27 mouse cellular contexts compared by ENCODE assay signal in genomic region chr7:16971160-16971559, GRCm38 (mm10). TPM values are rescaled to one million over a fixed set of nuclear protein-coding genes. Genes with fewer than 3 reads are reported as not detected.
DNase-seq lines count a peak whose midpoint lies in the region; ATAC-seq and TF ChIP-seq lines count a peak whose summit lies in the region.
"Had no signal": no experiment of that assay in that cellular context is flagged by ENCODE, and none has a peak within 500 bp of the region (broad histone marks: within the 10 kb centered on the region; RNA-seq: fewer than 3 reads in every experiment).

No protein-coding gene starts in this region.

- no peak for ATAC-seq in heart, embryonic 15.5 days (replicated peaks; ENCODE audit: insufficient number of reproducible peaks, insufficient read depth, low FRiP score, low read depth)
- ATAC-seq in hematopoietic stem cell, adult 5-6 weeks (replicated peaks in 1 of 2; ENCODE audit: insufficient read depth in 1 of 2, low FRiP score in 2 of 2, low TSS enrichment in 1 of 2, low read depth in 1 of 2, poor library complexity in 2 of 2, severe bottlenecking in 2 of 2): peak; percentile 66 to 70; a peak in 3 of 4 replicates
- ATAC-seq: forebrain, embryonic 13.5 days; forebrain, embryonic 16.5 days; intestine, postnatal 0 days; Patski had no signal

- no peak overlapping the region for H3K9ac ChIP-seq in heart, embryonic 15.5 days
- H3K9ac ChIP-seq in MEL (ENCODE audit: control insufficient read depth, low read depth, low read length, poor library complexity, severe bottlenecking): no peak overlapping the region
- H3K9ac ChIP-seq: forebrain, embryonic 13.5 days; hindbrain, embryonic 12.5 days; hindbrain, embryonic 15.5 days had no signal

- H3K27ac ChIP-seq in heart, embryonic 15.5 days: peak overlapping the region; percentile 56
- H3K27ac ChIP-seq in heart, embryonic 10.5 days: no peak overlapping the region
- no peak overlapping the region for H3K27ac ChIP-seq in MEL (ENCODE audit: control insufficient read depth, low read depth, low read length)
- H3K27ac ChIP-seq: forebrain, embryonic 10.5 days; forebrain, embryonic 13.5 days; hindbrain, embryonic 12.5 days; hindbrain, embryonic 15.5 days had no signal

- H3K36me3 ChIP-seq in heart, embryonic 15.5 days: no peaks in the 10 kb centered on the region
- H3K36me3 ChIP-seq in heart, embryonic 10.5 days: no peaks in the 10 kb centered on the region
- H3K36me3 ChIP-seq in MEL (ENCODE audit: control insufficient read depth in 1 of 2, insufficient read depth in 2 of 2, low read length in 2 of 2): no peaks in the 10 kb centered on the region
- H3K36me3 ChIP-seq: forebrain, embryonic 10.5 days; hindbrain, embryonic 12.5 days; hindbrain, embryonic 15.5 days had no signal

- TF ChIP-seq POLR2A in MEL (IDR thresholded peaks at IDR 0.05; ENCODE audit: control insufficient read depth in 1 of 2, insufficient read depth in 1 of 2, low read depth in 1 of 2, low read length in 2 of 2, poor library complexity in 1 of 2): no peak

- peaks cover 17% of the 10 kb centered on the region for H3K4me1 ChIP-seq in heart, embryonic 15.5 days (replicated peaks)
- H3K4me1 ChIP-seq in heart, embryonic 10.5 days: peaks cover 6% of the 10 kb centered on the region; the same call in 1 of the 2 replicates
- H3K4me1 ChIP-seq in MEL (ENCODE audit: control insufficient read depth in 1 of 2, insufficient read depth in 2 of 2, low read length in 2 of 2): no peaks in the 10 kb centered on the region
- H3K4me1 ChIP-seq: forebrain, embryonic 13.5 days; hindbrain, embryonic 12.5 days; hindbrain, embryonic 15.5 days had no signal

- no peak for TF ChIP-seq EP300 in MEL (IDR thresholded peaks at IDR 0.05; ENCODE audit: low read depth in 1 of 2, low read length in 2 of 2)

- H3K27me3 ChIP-seq in heart, embryonic 15.5 days: no peaks in the 10 kb centered on the region
- H3K27me3 ChIP-seq in heart, embryonic 10.5 days (ENCODE audit: insufficient read depth, poor library complexity, severe bottlenecking): no peaks in the 10 kb centered on the region
- no peaks in the 10 kb centered on the region for H3K27me3 ChIP-seq in MEL (ENCODE audit: control insufficient read depth in 1 of 2, insufficient read depth in 2 of 2, low read length in 2 of 2)
- H3K27me3 ChIP-seq: forebrain, embryonic 13.5 days; hindbrain, embryonic 12.5 days; hindbrain, embryonic 15.5 days had no signal

- no peak for TF ChIP-seq RAD21 in MEL (IDR thresholded peaks at IDR 0.05; ENCODE audit: low read depth, low read length)

- H3K4me2 ChIP-seq in heart, embryonic 15.5 days: no peak overlapping the region
- H3K4me2 ChIP-seq: forebrain, embryonic 13.5 days; hindbrain, embryonic 12.5 days; hindbrain, embryonic 15.5 days had no signal

- H3K9me3 ChIP-seq in heart, embryonic 15.5 days (replicated peaks): no peaks in the 10 kb centered on the region
- H3K9me3 ChIP-seq in heart, embryonic 10.5 days: no peaks in the 10 kb centered on the region
- H3K9me3 ChIP-seq in MEL (replicated peaks; ENCODE audit: insufficient read depth, low read length): no peaks in the 10 kb centered on the region
- H3K9me3 ChIP-seq: hindbrain, embryonic 15.5 days had no signal

- no peak overlapping the region for H3K4me3 ChIP-seq in heart, embryonic 15.5 days
- H3K4me3 ChIP-seq in heart, embryonic 10.5 days: no peak overlapping the region
- H3K4me3 ChIP-seq in MEL (ENCODE audit: control insufficient read depth in 1 of 2, insufficient read depth in 1 of 2, low read depth in 2 of 2, low read length in 2 of 2): no peak overlapping the region
- H3K4me3 ChIP-seq: forebrain, embryonic 10.5 days; forebrain, embryonic 13.5 days; hindbrain, embryonic 12.5 days; hindbrain, embryonic 15.5 days had no signal

- H3K79me2 ChIP-seq in MEL (ENCODE audit: control insufficient read depth, insufficient read depth, low read length, poor library complexity): no peaks in the 10 kb centered on the region

- DNase-seq in heart, embryonic 10.5 days (ENCODE audit: low spot score): no peak
- peak; percentile 67 for DNase-seq in A20 (ENCODE audit: low read depth, low spot score)
- DNase-seq in MEL (ENCODE audit: low read depth, low spot score): peak; percentile 28
- DNase-seq in neural tube, embryonic 10.5 days (ENCODE audit: extremely low spot score, low spot score): no peak
- DNase-seq: adrenal gland, adult 2 months; adrenal gland, postnatal 14 days; cerebellum, adult 11 months; cerebellum, adult 8-10 months; cerebellum, postnatal 10 days; cerebellum, postnatal 36 days; gastrocnemius, postnatal 10 days; gastrocnemius, postnatal 36 days; heart, adult 11 months; heart, postnatal 36 days; kidney, adult 2 months had no signal

- 76% methylated on average over 3 of the region's 3 CpGs for WGBS in heart, embryonic 15.5 days
- WGBS in heart, embryonic 10.5 days: 81% methylated on average over 3 of the region's 3 CpGs

- no peak for TF ChIP-seq CTCF in MEL (IDR thresholded peaks at IDR 0.05 in 2 of 3, conservative IDR thresholded peaks at IDR 0.05 in 1 of 3; ENCODE audit: control insufficient read depth in 1 of 3, insufficient read depth in 1 of 3, low read depth in 2 of 3, low read length in 3 of 3, poor library complexity in 1 of 3, severe bottlenecking in 1 of 3)

TF ChIP-seq in MEL, 35 proteins besides CTCF, POLR2A, EP300 and RAD21:
- no peak for TF ChIP-seq TAL1 (IDR thresholded peaks at IDR 0.05; ENCODE audit: low read length)
- TF ChIP-seq MYB (IDR thresholded peaks at IDR 0.05; ENCODE audit: low read depth, low read length): no peak
- TF ChIP-seq MAX (IDR thresholded peaks at IDR 0.05; ENCODE audit: low read length): no peak
- no peak for TF ChIP-seq GABPA (IDR thresholded peaks at IDR 0.05; ENCODE audit: low read depth, low read length)
- no peak for TF ChIP-seq POLR2AphosphoS2 (IDR thresholded peaks at IDR 0.05; ENCODE audit: low read length)
- TF ChIP-seq RCOR1 (IDR thresholded peaks at IDR 0.05; ENCODE audit: low read depth, low read length): no peak
- no peak for TF ChIP-seq USF1 (IDR thresholded peaks at IDR 0.05; ENCODE audit: low read depth, low read length)
- TF ChIP-seq MXI1 (IDR thresholded peaks at IDR 0.05; ENCODE audit: low read depth, low read length): no peak
- no peak for TF ChIP-seq USF2 (IDR thresholded peaks at IDR 0.05; ENCODE audit: borderline replicate concordance in 1 of 2, insufficient read depth in 1 of 2, low read depth in 1 of 2, low read length in 2 of 2)
- no peak for TF ChIP-seq ZNF384 (IDR thresholded peaks at IDR 0.05; ENCODE audit: low read depth, low read length)
- no peak for TF ChIP-seq MEF2A (IDR thresholded peaks at IDR 0.05; ENCODE audit: extremely low read depth, insufficient replicate concordance, low read depth, low read length, poor library complexity, severe bottlenecking)
- TF ChIP-seq ZMIZ1 (IDR thresholded peaks at IDR 0.05; ENCODE audit: low read depth, low read length): no peak

RNA-seq across cellular contexts. Expression of gene Pnmal1, which starts 11.7 kb away (rescaled TPM):
- 0.05 and 0.24 TPM in 2 replicates for polyA plus RNA-seq in heart, embryonic 15.5 days (2015; fragmentation: Nextera tagmentation; extraction: Ambion mirVana)
- polyA plus RNA-seq in heart, embryonic 10.5 days (2016; fragmentation: Nextera tagmentation; extraction: Ambion mirVana): 0.16 and 0.30 TPM in 2 replicates
- total RNA-seq in MEL (2012; rRNA removed): 0.19 and 0.23 TPM in 2 replicates
- polyA plus RNA-seq in MEL (2012; ENCODE audit: insufficient read depth in 1 of 2, insufficient read length in 2 of 2, low read depth in 1 of 2, low replicate concordance in 2 of 2, missing spikeins in 1 of 2): under 1 TPM in 1 of 2 experiments, not detected in 1; 0.53 TPM
- not detected in 2 replicates for total RNA-seq in hematopoietic stem cell, adult 5-6 weeks (2017)
- total RNA-seq: gastrocnemius, adult 18-20 months; gastrocnemius, postnatal 36 days; heart, adult 8-10 months; heart, postnatal 36 days had no signal
- polyA plus RNA-seq: Patski had no signal

RNA-seq across cellular contexts. Expression of gene Gm42372, which starts 11.7 kb away (rescaled TPM):
- polyA plus RNA-seq in heart, embryonic 15.5 days (2015; fragmentation: Nextera tagmentation; extraction: Ambion mirVana): 0.05 and 0.23 TPM in 2 replicates
- 0.22 and 0.24 TPM in 2 replicates for polyA plus RNA-seq in heart, embryonic 10.5 days (2016; fragmentation: Nextera tagmentation; extraction: Ambion mirVana)
- total RNA-seq in MEL (2012; rRNA removed): not detected in 2 replicates
- under 1 TPM in 1 of 2 experiments, not detected in 1; 0.42 TPM for polyA plus RNA-seq in MEL (2012; ENCODE audit: insufficient read depth in 1 of 2, insufficient read length in 2 of 2, low read depth in 1 of 2, low replicate concordance in 2 of 2, missing spikeins in 1 of 2)
- total RNA-seq in hematopoietic stem cell, adult 5-6 weeks (2017): 0.99 and 1.6 TPM in 2 replicates
- total RNA-seq: gastrocnemius, adult 18-20 months; gastrocnemius, postnatal 36 days; heart, adult 8-10 months; heart, postnatal 36 days had no signal
- polyA plus RNA-seq: heart, postnatal 0 days had no signal

RNA-seq across cellular contexts. Expression of gene Ccdc8, which starts 21.3 kb away (rescaled TPM):
- 28.1 and 34.0 TPM in 2 replicates for polyA plus RNA-seq in heart, embryonic 15.5 days (2015; fragmentation: Nextera tagmentation; extraction: Ambion mirVana)
- polyA plus RNA-seq in heart, embryonic 10.5 days (2016; fragmentation: Nextera tagmentation; extraction: Ambion mirVana): 13.3 and 19.7 TPM in 2 replicates
- not detected in 2 replicates for total RNA-seq in MEL (2012; rRNA removed)
- under 1 TPM in 1 of 2 experiments, not detected in 1; 0.11 TPM for polyA plus RNA-seq in MEL (2012; ENCODE audit: insufficient read depth in 1 of 2, insufficient read length in 2 of 2, low read depth in 1 of 2, low replicate concordance in 2 of 2, missing spikeins in 1 of 2)
- total RNA-seq in hematopoietic stem cell, adult 5-6 weeks (2017): 12.1 and 13.4 TPM in 2 replicates

RNA-seq across cellular contexts. Expression of gene Pnmal2, which starts 26.7 kb away (rescaled TPM):
- polyA plus RNA-seq in heart, embryonic 15.5 days (2015; fragmentation: Nextera tagmentation; extraction: Ambion mirVana): 4.7 and 6.2 TPM in 2 replicates
- polyA plus RNA-seq in heart, embryonic 10.5 days (2016; fragmentation: Nextera tagmentation; extraction: Ambion mirVana): 1.7 and 2.2 TPM in 2 replicates
- not detected in 2 replicates for total RNA-seq in MEL (2012; rRNA removed)
- under 1 TPM in 1 of 2 experiments, not detected in 1; 0.07 TPM for polyA plus RNA-seq in MEL (2012; ENCODE audit: insufficient read depth in 1 of 2, insufficient read length in 2 of 2, low read depth in 1 of 2, low replicate concordance in 2 of 2, missing spikeins in 1 of 2)
- total RNA-seq in hematopoietic stem cell, adult 5-6 weeks (2017): 0.25 TPM in 1 of 2 replicates, not detected in the other

RNA-seq across cellular contexts. Expression of gene Calm3, which starts 47.2 kb away (rescaled TPM):
- polyA plus RNA-seq in heart, embryonic 15.5 days (2015; fragmentation: Nextera tagmentation; extraction: Ambion mirVana): 96.4 and 98.4 TPM in 2 replicates
- 114 and 117 TPM in 2 replicates for polyA plus RNA-seq in heart, embryonic 10.5 days (2016; fragmentation: Nextera tagmentation; extraction: Ambion mirVana)
- 450 and 482 TPM in 2 replicates for total RNA-seq in MEL (2012; rRNA removed)
- 1,000 to 10,000 TPM in 1 of 2 experiments, 100 to 1,000 TPM in 1; 515 to 1,030 TPM for polyA plus RNA-seq in MEL (2012; ENCODE audit: insufficient read depth in 1 of 2, insufficient read length in 2 of 2, low read depth in 1 of 2, low replicate concordance in 2 of 2, missing spikeins in 1 of 2)
- total RNA-seq in hematopoietic stem cell, adult 5-6 weeks (2017): 391 and 520 TPM in 2 replicates

Comparison
In these comparisons a context has a peak if more than half of its experiments do, and no peak if none do; other contexts are left out.
1. DNase-seq: peak in A20 (single experiment) and MEL (single experiment); none in heart, embryonic 10.5 days (single experiment) and neural tube, embryonic 10.5 days (single experiment).
2. RNA of gene Ccdc8, which starts 21.3 kb away (polyA plus RNA-seq): 28.1 to 34.0 TPM in heart, embryonic 15.5 days and 13.3 to 19.7 TPM in heart, embryonic 10.5 days; 0.11 TPM in MEL; every median in the first group is over 10 times any median in the second.